Mouse (Mus musculus) lung, embryonic 14.5 days (tissue): ENCODE data around the gene Mvb12a. TPM values are rescaled to one million over a fixed set of nuclear protein-coding genes. Genes with fewer than 3 reads are reported as not detected.

Source experiments
- ATAC-seq: fragments of 200-750 bp; cut with Nextera tagmentation; 2 replicates; pipeline ENCODE4 v1.8.0; 2017; ENCODE audit warnings: mild to moderate bottlenecking, moderate TSS enrichment, moderate library complexity; ENCODE audit not compliant: insufficient read depth
- DNase-seq: peaks from one replicate; pipeline ENCODE4 v3.0.0-alpha.2; 2015
- H3K27ac ChIP-seq: fragments of 300-500 bp; sonication (generic); 2 replicates; pipeline ENCODE4 v1.5.1; 2014; ENCODE audit warnings: low read depth, mild to moderate bottlenecking, moderate library complexity
- H3K27me3 ChIP-seq: fragments of 300-500 bp; sonication (generic); 2 replicates; pipeline ENCODE4 v1.6.1; 2014; ENCODE audit warnings: low read length, control low read depth; ENCODE audit not compliant: insufficient read depth
- H3K36me3 ChIP-seq: fragments of 300-500 bp; sonication (generic); 2 replicates; pipeline ENCODE4 v1.6.1; 2014; ENCODE audit warnings: control low read depth; ENCODE audit not compliant: insufficient read depth
- H3K4me1 ChIP-seq: fragments of 300-500 bp; sonication (generic); 2 replicates; pipeline ENCODE4 v1.6.1; 2014; ENCODE audit warnings: antibody characterized with exemption, control low read depth; ENCODE audit not compliant: insufficient read depth
- H3K4me2 ChIP-seq: fragments of 300-500 bp; sonication (generic); 2 replicates; pipeline ENCODE4 v1.6.1; 2014; ENCODE audit warnings: mild to moderate bottlenecking
- H3K4me3 ChIP-seq: fragments of 300-500 bp; sonication (generic); 2 replicates; pipeline ENCODE4 v1.5.1; 2014; ENCODE audit warnings: low read depth, low read length
- H3K9ac ChIP-seq: fragments of 300-500 bp; sonication (generic); 2 replicates; pipeline ENCODE4 v1.6.1; 2014
- H3K9me3 ChIP-seq: fragments of 300-500 bp; sonication (generic); 2 replicates; pipeline ENCODE4 v1.6.1; 2016; ENCODE audit warnings: low read depth, low read length, control low read depth
- CTCF ChIP-seq: IDR thresholded peaks from 2 replicates; pipeline ENCODE4 v1.5.1; 2016; ENCODE audit warnings: antibody characterized with exemption, low read depth
- WGBS: fragments of 180-500 bp; shearing (Covaris S2); extraction: QIAGEN DNeasy Blood & Tissue Kit; methylation state at CpG from one replicate; pipeline ENCODE4 v1.1.7; 2014; 5-methylcytosine and 5-hydroxymethylcytosine counted together
- polyA plus RNA-seq: library from polyadenylated mRNA; unstranded; fragments of >200 nt; fragmentation: Nextera tagmentation; extraction: Ambion mirVana; gene quantifications from 2 replicates; pipeline ENCODE4 v1.2.1, GENCODE M21; 2014

Mvb12a gene
- polyA plus RNA-seq, result 89.3 and 106 TPM in 2 replicates

GRCm38 (mm10) chr8:71542632-71543343 lies at the start of gene Mvb12a:
Mvb12a (plus strand) TSS chr8:71542922.
- no peak for TF ChIP-seq CTCF
- peak within 1 kb of the TSS; percentile 86 for H3K4me2 ChIP-seq
- ATAC-seq (peak; percentile 92), DNase-seq (peak; percentile 100)
- 0 out of 2 replicates have a peak, but pooled peaks cover 1% of the 10 kb centered on the region for H3K4me1 ChIP-seq
- under 1% methylated on average over 52 of the region's 55 CpGs for WGBS
- peak within 1 kb of the TSS; percentile 53 for H3K9ac ChIP-seq
- no peaks in the 10 kb centered on the region for H3K9me3 ChIP-seq
- H3K27me3 ChIP-seq, result no peaks in the 10 kb centered on the region
- peak within 1 kb of the TSS; percentile 59 for H3K4me3 ChIP-seq
- H3K36me3 ChIP-seq, result peaks cover 21% of the 10 kb centered on the region; the same call in 1 of the 2 replicates
- H3K27ac ChIP-seq, result no peak within 1 kb of the TSS; the same call in 1 of the 2 replicates

- Histone ChIP-seq H3K27ac (no peak overlapping the region), H3K9me3 (no peaks in the 10 kb centered on the region), H3K4me3 (no peak overlapping the region), H3K4me1 (peaks cover 27% of the 10 kb centered on the region), H3K9ac (no peak overlapping the region), H3K4me2 (peak overlapping the region; percentile 13), H3K27me3 (no peaks in the 10 kb centered on the region), H3K36me3 (peaks cover 47% of the 10 kb centered on the region)
- DNase-seq (peak; percentile 94), ATAC-seq (peak; percentile 58)
- TF ChIP-seq CTCF, result peak; percentile 89
- WGBS, result 13% methylated on average over 16 of the region's 16 CpGs
These were observed 47.7 kb upstream of the Mvb12a start for GRCm38 (mm10) chr8:71495039-71495438.

DNA sequence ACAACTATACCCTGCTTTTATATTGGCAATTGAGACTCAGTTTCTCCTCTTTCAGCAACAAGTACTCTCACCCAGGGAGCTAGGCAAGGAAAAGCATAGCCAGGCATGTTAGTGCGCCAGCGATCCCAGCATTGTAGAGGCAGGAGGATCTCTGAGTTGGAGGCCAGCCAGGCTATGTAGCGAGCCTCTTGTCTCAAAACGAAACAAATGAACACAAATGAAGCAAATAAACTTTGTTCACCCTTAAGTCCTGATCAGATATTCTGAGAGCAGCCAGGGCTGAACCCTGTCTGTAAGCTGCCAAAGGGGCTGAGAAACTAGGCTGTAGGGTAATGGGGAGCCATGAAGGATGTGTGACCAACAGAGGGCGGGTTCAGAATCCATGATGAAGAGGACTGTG lies 46.9 kb upstream of the Mvb12a start:
- 73% methylated on average over 5 of the region's 5 CpGs for WGBS
- Histone ChIP-seq H3K36me3 (peaks cover 44% of the 10 kb centered on the region), H3K4me2 (no peak overlapping the region), H3K9ac (no peak overlapping the region), H3K9me3 (no peaks in the 10 kb centered on the region), H3K27me3 (no peaks in the 10 kb centered on the region), H3K4me1 (peaks cover 27% of the 10 kb centered on the region), H3K27ac (peak overlapping the region; percentile 75), H3K4me3 (no peak overlapping the region)
- peak; percentile 41 for DNase-seq
- no peak for ATAC-seq
- TF ChIP-seq CTCF, result no peak

- Histone ChIP-seq H3K27ac (peak overlapping the region; percentile 75), H3K27me3 (no peaks in the 10 kb centered on the region), H3K36me3 (peaks cover 37% of the 10 kb centered on the region), H3K4me1 (peaks cover 27% of the 10 kb centered on the region), H3K9ac (no peak overlapping the region), H3K4me3 (no peak overlapping the region), H3K4me2 (no peak overlapping the region), H3K9me3 (no peaks in the 10 kb centered on the region)
- DNase-seq (peak; percentile 92), ATAC-seq (peak; percentile 53; the same call in 1 of the 2 replicates)
- peak; percentile 62 for TF ChIP-seq CTCF
- 23% methylated on average over 11 of the region's 11 CpGs for WGBS
These were observed 46.2 kb upstream of the Mvb12a start for GRCm38 (mm10) chr8:71496481-71496880.

DNA sequence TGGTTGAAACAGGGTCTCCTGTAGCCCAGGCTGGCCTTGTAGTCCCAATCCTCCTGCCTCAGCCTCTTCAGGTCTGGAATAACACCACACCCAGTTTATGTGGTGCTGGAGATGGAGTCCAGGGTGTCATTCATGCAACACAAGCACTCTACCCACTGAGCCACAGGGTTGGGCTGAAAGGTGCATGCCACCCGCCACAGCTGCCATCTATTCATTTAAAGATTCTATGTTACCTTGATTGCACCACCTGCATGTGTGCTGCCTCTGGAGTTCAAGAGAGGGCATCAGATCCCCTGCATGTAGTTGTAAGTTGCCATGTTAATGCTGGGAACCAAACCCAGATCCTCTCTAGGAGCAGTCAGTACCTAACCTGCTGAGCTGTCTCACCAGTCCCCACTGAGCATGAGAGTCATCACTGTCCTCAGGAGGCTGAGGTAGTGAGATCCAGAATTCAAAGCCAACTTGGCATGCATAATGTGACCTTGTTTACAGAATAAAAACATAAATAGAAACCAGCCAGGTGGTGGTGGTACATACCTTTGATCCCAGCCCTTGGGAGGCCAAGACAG lies 45.6 kb upstream of the Mvb12a start:
- no peaks in the 10 kb centered on the region for H3K9me3 ChIP-seq
- DNase-seq (no peak), ATAC-seq (no peak)
- no peak overlapping the region for H3K4me2 ChIP-seq
- WGBS, result 93% methylated on average over 1 of the region's 1 CpGs
- TF ChIP-seq CTCF, result no peak
- no peak overlapping the region for H3K9ac ChIP-seq
- peak overlapping the region; percentile 75; the same call in 1 of the 2 replicates for H3K27ac ChIP-seq
- H3K36me3 ChIP-seq, result peaks cover 30% of the 10 kb centered on the region
- no peak overlapping the region for H3K4me3 ChIP-seq
- H3K27me3 ChIP-seq, result no peaks in the 10 kb centered on the region
- peaks cover 27% of the 10 kb centered on the region for H3K4me1 ChIP-seq

DNA sequence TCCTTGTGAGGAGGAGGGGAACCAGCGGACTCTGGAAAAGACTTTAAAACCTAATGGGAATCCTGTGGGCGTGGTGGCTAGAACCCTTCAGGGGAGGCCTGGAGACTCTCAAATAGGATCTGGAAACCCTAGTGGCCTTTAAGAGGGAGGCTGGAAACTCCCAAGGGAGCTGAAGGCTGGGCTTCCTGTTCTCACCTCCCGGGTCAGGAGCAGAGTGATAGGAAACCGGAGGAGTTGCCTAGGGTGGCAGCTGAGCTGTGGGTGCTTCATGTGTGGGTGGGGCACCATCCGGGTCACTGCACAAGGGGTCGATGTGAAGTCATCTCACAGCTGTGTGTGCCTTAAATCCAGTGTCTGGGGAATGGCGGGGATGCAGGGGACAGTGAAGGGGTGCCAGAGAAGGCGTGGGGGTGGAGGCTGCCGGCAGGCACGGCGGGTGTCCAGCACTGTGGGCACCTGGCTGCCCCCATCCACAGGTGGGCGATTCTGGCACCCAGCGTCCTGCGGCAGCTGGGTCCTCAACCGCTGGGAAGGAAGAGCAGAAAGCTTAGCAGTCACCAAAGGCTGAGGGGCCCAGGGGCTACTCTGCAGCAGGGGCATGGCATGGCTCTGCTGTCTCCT lies 44.7 kb upstream of the Mvb12a start:
- peaks cover 27% of the 10 kb centered on the region for H3K4me1 ChIP-seq
- H3K9ac ChIP-seq, result peak overlapping the region; percentile 23; the same call in 1 of the 2 replicates
- no peaks in the 10 kb centered on the region for H3K27me3 ChIP-seq
- DNase-seq (peak; percentile 54), ATAC-seq (no peak)
- peak overlapping the region; percentile 37 for H3K4me2 ChIP-seq
- WGBS, result 15% methylated on average over 15 of the region's 15 CpGs
- no peak for TF ChIP-seq CTCF
- H3K9me3 ChIP-seq, result no peaks in the 10 kb centered on the region
- peaks cover 22% of the 10 kb centered on the region for H3K36me3 ChIP-seq
- no peak overlapping the region for H3K4me3 ChIP-seq
- peak overlapping the region; percentile 81 for H3K27ac ChIP-seq
